Mouse (Mus musculus) ES-Bruce4 (cell line): ENCODE results near the gene Pparg.

ENCODE experiments used
- CTCF ChIP-seq: IDR thresholded peaks from one replicate; pipeline ENCODE4 v1.8.1; 2011; ENCODE audit warnings: low read depth, low read length
- EP300 ChIP-seq: IDR thresholded peaks from 2 replicates; pipeline ENCODE4 v1.6.1; 2011; ENCODE audit warnings: low read depth, low read length; ENCODE audit not compliant: insufficient read depth
- POLR2A ChIP-seq: IDR thresholded peaks from one replicate; pipeline ENCODE4 v1.8.1; 2011; ENCODE audit warnings: low read length; ENCODE audit not compliant: insufficient read depth

DNA sequence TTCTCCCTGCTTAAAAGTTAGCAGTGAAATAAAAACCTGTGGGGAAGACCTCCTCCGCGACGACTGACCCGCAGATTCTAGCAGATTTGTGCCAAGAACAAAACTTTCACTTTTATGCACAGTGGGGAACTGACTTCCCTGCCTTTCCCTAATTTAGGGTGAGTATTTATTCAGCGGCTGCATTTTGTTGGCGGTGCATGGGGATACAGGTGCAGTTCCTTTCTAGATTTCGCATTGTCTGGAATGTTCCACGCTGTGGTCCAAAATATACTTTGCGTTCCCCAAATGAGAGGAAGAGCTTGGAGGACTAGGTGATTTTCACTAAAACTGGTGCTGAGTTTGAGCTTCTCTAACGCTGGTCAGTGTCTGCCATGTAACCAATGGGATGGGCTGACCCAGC lies 16.6 kb upstream of the Pparg start:
- TF ChIP-seq POLR2A (no peak), EP300 (no peak), CTCF (no peak)
